Mouse (Mus musculus) erythroblast, embryonic 14.5 days (primary cell): ENCODE data around the gene Apbb1ip.

Source experiments
- GATA1 ChIP-seq: IDR thresholded peaks from 2 replicates; pipeline ENCODE4 v1.6.1; 2012; ENCODE audit warnings: low read length, inconsistent platforms, mixed read lengths
- TAL1 ChIP-seq: IDR thresholded peaks from 3 replicates; pipeline ENCODE4 v1.6.1; 2012; ENCODE audit warnings: low read length, inconsistent platforms, mixed read lengths

- no peak for TF ChIP-seq GATA1
- no peak for TF ChIP-seq TAL1
These were observed 1.8 kb downstream of the Apbb1ip start for GRCm38 (mm10) chr2:22775681-22776080.
